In the genomic region with DNA sequence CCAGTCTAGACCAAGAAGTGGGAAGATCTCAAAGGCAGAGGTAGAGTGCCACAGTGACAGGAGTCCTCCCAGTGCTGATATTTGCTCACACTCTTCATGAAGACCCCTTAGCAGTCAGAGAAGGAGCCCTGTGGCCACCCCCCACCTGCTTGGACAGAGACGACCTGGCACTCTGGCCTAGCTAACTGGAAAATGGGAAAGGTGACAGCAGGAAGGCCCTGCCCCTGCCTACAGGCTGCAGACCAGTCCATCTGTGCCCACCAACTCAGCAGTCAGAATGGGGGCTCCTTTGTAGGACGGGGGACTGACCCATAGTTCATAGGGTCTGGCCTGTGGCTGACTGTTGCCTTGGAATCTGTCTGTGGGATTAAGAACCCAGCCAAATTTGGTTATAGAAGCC, we compare ENCODE assay signal across 22 mouse cellular contexts. TPM values are rescaled to one million over a fixed set of nuclear protein-coding genes. Genes with fewer than 3 reads are reported as not detected.
DNase-seq lines count a peak whose midpoint lies in the region; ATAC-seq and TF ChIP-seq lines count a peak whose summit lies in the region.
"Had no signal": no experiment of that assay in that cellular context is flagged by ENCODE, and none has a peak within 500 bp of the region (broad histone marks: within the 10 kb centered on the region; RNA-seq: fewer than 3 reads in every experiment).

No protein-coding gene starts in this region.

- peaks cover 75% of the 10 kb centered on the region for H3K27me3 ChIP-seq in heart, embryonic 13.5 days (replicated peaks)
- H3K27me3 ChIP-seq in kidney, embryonic 14.5 days (ENCODE audit: control insufficient read depth, insufficient read depth, low read length), result peaks cover 21% of the 10 kb centered on the region
- H3K27me3 ChIP-seq in E14TG2a.4 (ENCODE audit: insufficient read depth, low read length), result peaks cover 9% of the 10 kb centered on the region

- no peaks in the 10 kb centered on the region for H3K9me3 ChIP-seq in heart, embryonic 13.5 days
- H3K9me3 ChIP-seq in kidney, embryonic 14.5 days (ENCODE audit: control insufficient read depth, low read length), result no peaks in the 10 kb centered on the region
- no peaks in the 10 kb centered on the region for H3K9me3 ChIP-seq in E14TG2a.4 (ENCODE audit: low read length)
- H3K9me3 ChIP-seq: forebrain, embryonic 13.5 days; limb, embryonic 15.5 days; liver, embryonic 15.5 days; midbrain, embryonic 10.5 days had no signal

- ATAC-seq in cerebellum, adult (ENCODE audit: insufficient number of reproducible peaks, low FRiP score, low TSS enrichment), result no peak
- ATAC-seq in heart, embryonic 13.5 days (ENCODE audit: extremely low read depth, insufficient number of reproducible peaks, low FRiP score, low TSS enrichment), result no peak
- no peak for ATAC-seq in kidney, embryonic 14.5 days (ENCODE audit: low FRiP score, low TSS enrichment)
- ATAC-seq: CD4-positive, CD25-positive, alpha-beta regulatory T cell, adult 4 months; forebrain, embryonic 13.5 days had no signal

- WGBS in heart, embryonic 13.5 days, result 67% methylated on average over 2 of the region's 2 CpGs
- 65% methylated on average over 2 of the region's 2 CpGs for WGBS in kidney, embryonic 14.5 days

- no peak overlapping the region for H3K27ac ChIP-seq in heart, embryonic 13.5 days (replicated peaks)
- no peak overlapping the region for H3K27ac ChIP-seq in kidney, embryonic 14.5 days (ENCODE audit: low read depth, low read length)
- H3K27ac ChIP-seq: forebrain, embryonic 13.5 days; limb, embryonic 15.5 days; liver, embryonic 15.5 days; macrophage; midbrain, embryonic 10.5 days had no signal

- H3K4me1 ChIP-seq in heart, embryonic 13.5 days, result peaks cover 30% of the 10 kb centered on the region
- peaks cover 21% of the 10 kb centered on the region for H3K4me1 ChIP-seq in kidney, embryonic 14.5 days (ENCODE audit: control insufficient read depth, insufficient read depth, low read length)
- H3K4me1 ChIP-seq in E14TG2a.4 (replicated peaks; ENCODE audit: low read depth, low read length), result peaks cover 91% of the 10 kb centered on the region

- no peak for TF ChIP-seq CTCF in E14TG2a.4 (conservative IDR thresholded peaks at IDR 0.05; ENCODE audit: low read length)

- peak; percentile 29 to 36 for DNase-seq in cerebellum, postnatal 10 days
- DNase-seq in heart, adult 8-10 months (ENCODE audit: low spot score), result no peak
- no peak for DNase-seq in kidney, postnatal 25 days
- no peak for DNase-seq in B cell, adult 2 months
- DNase-seq: adrenal gland, postnatal 25 days; cerebellum, adult 18-20 months; cerebellum, postnatal 36 days; gastrocnemius, postnatal 14 days; kidney, adult 8-10 months; right cerebral cortex, postnatal 14 days; thymus, adult 2 months had no signal

- H3K9ac ChIP-seq in heart, embryonic 13.5 days, result no peak overlapping the region
- H3K9ac ChIP-seq in kidney, embryonic 14.5 days (ENCODE audit: low read depth, low read length), result no peak overlapping the region
- H3K9ac ChIP-seq: forebrain, embryonic 13.5 days; limb, embryonic 15.5 days; liver, embryonic 15.5 days had no signal

- no peaks in the 10 kb centered on the region for H3K36me3 ChIP-seq in heart, embryonic 13.5 days
- no peaks in the 10 kb centered on the region for H3K36me3 ChIP-seq in kidney, embryonic 14.5 days (ENCODE audit: control insufficient read depth, insufficient read depth, low read length)
- H3K36me3 ChIP-seq in E14TG2a.4 (ENCODE audit: insufficient read depth, low read length), result peaks cover 54% of the 10 kb centered on the region
- H3K36me3 ChIP-seq: limb, embryonic 15.5 days; liver, embryonic 15.5 days; midbrain, embryonic 10.5 days had no signal

- peak overlapping the region; percentile 60; the same call in 1 of the 2 replicates for H3K4me3 ChIP-seq in heart, embryonic 13.5 days
- H3K4me3 ChIP-seq in kidney, embryonic 14.5 days (ENCODE audit: low read length), result no peak overlapping the region
- H3K4me3 ChIP-seq in E14TG2a.4 (replicated peaks; ENCODE audit: low read length), result peak overlapping the region; percentile 92
- H3K4me3 ChIP-seq: forebrain, embryonic 13.5 days; limb, embryonic 15.5 days; liver, embryonic 15.5 days; midbrain, embryonic 10.5 days had no signal

- H3K4me2 ChIP-seq in heart, embryonic 13.5 days, result peak overlapping the region; percentile 86
- peak overlapping the region; percentile 73; the same call in 1 of the 2 replicates for H3K4me2 ChIP-seq in kidney, embryonic 14.5 days (replicated peaks; ENCODE audit: low read depth, low read length)
- H3K4me2 ChIP-seq: forebrain, embryonic 13.5 days; limb, embryonic 15.5 days; liver, embryonic 15.5 days had no signal

RNA-seq across cellular contexts. Expression of gene Tcf15, which starts 2.4 kb away (rescaled TPM):
- polyA plus RNA-seq in heart, embryonic 13.5 days (2015; fragmentation: Nextera tagmentation; extraction: Ambion mirVana), result 9.2 and 9.4 TPM in 2 replicates
- total RNA-seq in heart, adult 8-10 months (2022), result 10 to 100 TPM; 21.1 to 47.5 (median 28.5) TPM
- polyA plus RNA-seq in kidney, embryonic 14.5 days (2014; fragmentation: Nextera tagmentation; extraction: Ambion mirVana), result 18.2 and 19.2 TPM in 2 replicates
- total RNA-seq: midbrain, postnatal 0 days had no signal
- polyA plus RNA-seq: CD4-positive, CD25-positive, alpha-beta regulatory T cell, adult 4 months; macrophage had no signal

RNA-seq across cellular contexts. Expression of gene Srxn1, which starts 40.4 kb away (rescaled TPM):
- polyA plus RNA-seq in heart, embryonic 13.5 days (2015; fragmentation: Nextera tagmentation; extraction: Ambion mirVana), result 7.4 and 7.7 TPM in 2 replicates
- total RNA-seq in heart, adult 8-10 months (2022), result 10 to 100 TPM; 19.5 to 33.1 (median 28.9) TPM
- 4.7 and 9.5 TPM in 2 replicates for polyA plus RNA-seq in kidney, embryonic 14.5 days (2014; fragmentation: Nextera tagmentation; extraction: Ambion mirVana)

Comparison
In these comparisons a context has a peak if more than half of its experiments do, and no peak if none do; other contexts are left out.
1. DNase-seq: peak in cerebellum, postnatal 10 days (2 of 2); none in heart, adult 8-10 months (single experiment), kidney, postnatal 25 days (0 of 2) and B cell, adult 2 months (0 of 2).